Mouse (Mus musculus): ENCODE measurements around the gene Dars.

GRCm38 (mm10) chr1:128399941-128400915 lies 16.9 kb downstream of the Dars start:
- TF ChIP-seq CTCF (IDR thresholded peaks at IDR 0.05; ENCODE audit: low read depth, low read length), result no peak
- TF ChIP-seq POLR2A (IDR thresholded peaks at IDR 0.05; ENCODE audit: borderline replicate concordance, low read depth, low read length), result no peak
